19 mouse cellular contexts compared by ENCODE assay signal in genomic region chr6:125234520-125234828, GRCm38 (mm10). TPM values are rescaled to one million over a fixed set of nuclear protein-coding genes. Genes with fewer than 3 reads are reported as not detected.
DNase-seq lines count a peak whose midpoint lies in the region; ATAC-seq and TF ChIP-seq lines count a peak whose summit lies in the region.
"Had no signal": no experiment of that assay in that cellular context is flagged by ENCODE, and none has a peak within 500 bp of the region (broad histone marks: within the 10 kb centered on the region; RNA-seq: fewer than 3 reads in every experiment).

No protein-coding gene starts in this region.

- CTCF ChIA-PET in Patski (lab: Charles Lee): interaction anchor here (0.8 to 1.8 kb wide), 3 partner anchors 9 to 98 kb away, joined by 3 to 6 read pairs (median 3); no protein-coding TSS in a partner anchor

- no peaks in the 10 kb centered on the region for H3K9me3 ChIP-seq in heart, embryonic 14.5 days (ENCODE audit: control insufficient read depth, low read length)
- no peaks in the 10 kb centered on the region for H3K9me3 ChIP-seq in heart, embryonic 11.5 days (replicated peaks; ENCODE audit: control insufficient read depth, low read length)
- no peaks in the 10 kb centered on the region for H3K9me3 ChIP-seq in embryonic facial prominence, embryonic 14.5 days (ENCODE audit: control insufficient read depth, low read length)
- H3K9me3 ChIP-seq in midbrain, postnatal 0 days (ENCODE audit: low read length): no peaks in the 10 kb centered on the region
- H3K9me3 ChIP-seq: embryonic facial prominence, embryonic 15.5 days; forebrain, embryonic 15.5 days; hindbrain, embryonic 10.5 days had no signal

- DNase-seq in lung, adult 2 months: peak; percentile 36
- DNase-seq in lung, postnatal 10 days: no peak
- DNase-seq in Patski (ENCODE audit: low read depth, low spot score): no peak
- peak; percentile 17 for DNase-seq in embryonic facial prominence, embryonic 14.5 days (ENCODE audit: low spot score)
- no peak for DNase-seq in midbrain, postnatal 0 days (ENCODE audit: low spot score)
- DNase-seq: adrenal gland, postnatal 36 days; cerebellum, postnatal 36 days; retina, postnatal 1 day had no signal

- no peaks in the 10 kb centered on the region for H3K27me3 ChIP-seq in heart, embryonic 14.5 days (ENCODE audit: control insufficient read depth, insufficient read depth, low read length)
- H3K27me3 ChIP-seq in heart, embryonic 11.5 days (ENCODE audit: control insufficient read depth, insufficient read depth, low read length): no peaks in the 10 kb centered on the region
- no peaks in the 10 kb centered on the region for H3K27me3 ChIP-seq in Patski
- no peaks in the 10 kb centered on the region for H3K27me3 ChIP-seq in embryonic facial prominence, embryonic 14.5 days (replicated peaks; ENCODE audit: control insufficient read depth, insufficient read depth, low read length)
- no peaks in the 10 kb centered on the region for H3K27me3 ChIP-seq in midbrain, postnatal 0 days (ENCODE audit: insufficient read depth, low read length)
- H3K27me3 ChIP-seq: embryonic facial prominence, embryonic 15.5 days; forebrain, embryonic 15.5 days had no signal

- POLR2A ChIA-PET in Patski (lab: Charles Lee): interaction anchor here (0.8 to 1.5 kb wide), 2 partner anchors 11 to 25 kb away, joined by 3 to 4 read pairs; no protein-coding TSS in a partner anchor

- TF ChIP-seq POLR2A in lung, adult 2 months (IDR thresholded peaks at IDR 0.05; ENCODE audit: borderline replicate concordance, extremely low read depth, low read depth, low read length): no peak

- no peak for ATAC-seq in heart, embryonic 14.5 days (ENCODE audit: insufficient number of reproducible peaks, insufficient read depth, low FRiP score, low read depth)
- ATAC-seq in heart, embryonic 11.5 days (replicated peaks; ENCODE audit: insufficient number of reproducible peaks, low FRiP score, low TSS enrichment): no peak
- peak; percentile 11 for ATAC-seq in Patski
- ATAC-seq in embryonic facial prominence, embryonic 14.5 days (ENCODE audit: low read depth): peak; percentile 48; the same call in 1 of the 2 replicates
- no peak for ATAC-seq in midbrain, postnatal 0 days (ENCODE audit: low FRiP score)
- ATAC-seq: forebrain, embryonic 15.5 days; inflammation-experienced regulatory T-cells, adult 6 months; midbrain, embryonic 16.5 days had no signal

- H3K4me1 ChIP-seq in heart, embryonic 14.5 days (ENCODE audit: control insufficient read depth in 2 of 2, insufficient read depth in 2 of 2, low read length in 2 of 2): peaks cover 16 to 21% of the 10 kb centered on the region in 2 experiments
- H3K4me1 ChIP-seq in heart, embryonic 11.5 days (ENCODE audit: control insufficient read depth, insufficient read depth, low read length): peaks cover 16% of the 10 kb centered on the region
- H3K4me1 ChIP-seq in lung, adult 2 months (ENCODE audit: control insufficient read depth, insufficient read depth, low read length): peaks cover 10% of the 10 kb centered on the region
- H3K4me1 ChIP-seq in embryonic facial prominence, embryonic 14.5 days (ENCODE audit: control insufficient read depth, insufficient read depth, low read length): peaks cover 6% of the 10 kb centered on the region; the same call in 1 of the 2 replicates
- no peaks in the 10 kb centered on the region for H3K4me1 ChIP-seq in midbrain, postnatal 0 days (ENCODE audit: insufficient read depth, low read length)

- H3K4me2 ChIP-seq in heart, embryonic 14.5 days (ENCODE audit: low read length): peak overlapping the region; percentile 31
- H3K4me2 ChIP-seq in heart, embryonic 11.5 days: no peak overlapping the region; the same call in 1 of the 2 replicates
- no peak overlapping the region for H3K4me2 ChIP-seq in embryonic facial prominence, embryonic 14.5 days (ENCODE audit: low read depth, low read length)
- no peak overlapping the region for H3K4me2 ChIP-seq in midbrain, postnatal 0 days (ENCODE audit: low read depth, low read length, poor library complexity, severe bottlenecking)
- H3K4me2 ChIP-seq: embryonic facial prominence, embryonic 15.5 days; forebrain, embryonic 15.5 days had no signal

- H3K36me3 ChIP-seq in heart, embryonic 14.5 days (ENCODE audit: control insufficient read depth, insufficient read depth, low read length): no peaks in the 10 kb centered on the region
- H3K36me3 ChIP-seq in heart, embryonic 11.5 days (ENCODE audit: control insufficient read depth, insufficient read depth, low read length): no peaks in the 10 kb centered on the region
- H3K36me3 ChIP-seq in embryonic facial prominence, embryonic 14.5 days (ENCODE audit: control insufficient read depth, insufficient read depth, low read length): no peaks in the 10 kb centered on the region
- H3K36me3 ChIP-seq in midbrain, postnatal 0 days (ENCODE audit: insufficient read depth, low read length): no peaks in the 10 kb centered on the region
- H3K36me3 ChIP-seq: embryonic facial prominence, embryonic 15.5 days; forebrain, embryonic 15.5 days; hindbrain, embryonic 10.5 days had no signal

- no peak overlapping the region for H3K4me3 ChIP-seq in heart, embryonic 14.5 days (ENCODE audit: control insufficient read depth in 1 of 2, insufficient read depth in 1 of 2, low read depth in 1 of 2, low read length in 2 of 2)
- no peak overlapping the region for H3K4me3 ChIP-seq in heart, embryonic 11.5 days (ENCODE audit: low read depth, low read length)
- H3K4me3 ChIP-seq in lung, adult 2 months (replicated peaks; ENCODE audit: extremely low read depth, low read depth, low read length): peak overlapping the region; percentile 43
- no peak overlapping the region for H3K4me3 ChIP-seq in embryonic facial prominence, embryonic 14.5 days (ENCODE audit: low read depth, low read length)
- no peak overlapping the region for H3K4me3 ChIP-seq in midbrain, postnatal 0 days (ENCODE audit: low read depth, low read length)
- H3K4me3 ChIP-seq: embryonic facial prominence, embryonic 15.5 days; forebrain, embryonic 15.5 days; hindbrain, embryonic 10.5 days had no signal

- no peak for TF ChIP-seq CTCF in lung, adult 2 months (IDR thresholded peaks at IDR 0.05; ENCODE audit: insufficient read depth, low read length)
- no peak for TF ChIP-seq CTCF in Patski (IDR thresholded peaks at IDR 0.05)
- no peak for TF ChIP-seq CTCF in midbrain, postnatal 0 days (IDR thresholded peaks at IDR 0.05)

- WGBS in heart, embryonic 14.5 days: 60% methylated on average over 5 of the region's 5 CpGs
- WGBS in heart, embryonic 11.5 days (ENCODE audit: insufficient replicate concordance): 60% methylated on average over 5 of the region's 5 CpGs
- 45% methylated on average over 5 of the region's 5 CpGs for WGBS in lung, adult 2 months
- WGBS in embryonic facial prominence, embryonic 14.5 days: 64% methylated on average over 4 of the region's 5 CpGs
- WGBS in midbrain, postnatal 0 days: 72% methylated on average over 5 of the region's 5 CpGs

- H3K27ac ChIP-seq in heart, embryonic 14.5 days (replicated peaks in 1 of 2; ENCODE audit: control insufficient read depth in 1 of 2, insufficient read depth in 1 of 2, low read depth in 2 of 2, low read length in 2 of 2): peak overlapping the region; percentile 28 to 51; a peak in 1 of 4 replicates
- H3K27ac ChIP-seq in heart, embryonic 11.5 days (ENCODE audit: low read depth, low read length): no peak overlapping the region
- no peak overlapping the region for H3K27ac ChIP-seq in embryonic facial prominence, embryonic 14.5 days (replicated peaks; ENCODE audit: low read depth, low read length)
- H3K27ac ChIP-seq in midbrain, postnatal 0 days (ENCODE audit: low read depth, low read length): no peak overlapping the region
- H3K27ac ChIP-seq: embryonic facial prominence, embryonic 15.5 days; forebrain, embryonic 15.5 days; hindbrain, embryonic 10.5 days; macrophage had no signal

- in situ Hi-C loops in Patski (cut with MboI; ENCODE audit: low pct_unique_long_range_greater_than_20kb): no loop called here

- peak overlapping the region; percentile 25; the same call in 1 of the 2 replicates for H3K9ac ChIP-seq in heart, embryonic 14.5 days (ENCODE audit: low read length)
- H3K9ac ChIP-seq in heart, embryonic 11.5 days (ENCODE audit: low read depth, low read length): no peak overlapping the region
- no peak overlapping the region for H3K9ac ChIP-seq in embryonic facial prominence, embryonic 14.5 days (ENCODE audit: low read depth, low read length)
- H3K9ac ChIP-seq in midbrain, postnatal 0 days (replicated peaks; ENCODE audit: low read length, poor library complexity, severe bottlenecking): no peak overlapping the region
- H3K9ac ChIP-seq: embryonic facial prominence, embryonic 15.5 days; forebrain, embryonic 15.5 days had no signal

RNA-seq across cellular contexts. Expression of gene Cd27, which starts 2.3 kb away (rescaled TPM):
- 2.5 and 3.2 TPM in 2 replicates for polyA plus RNA-seq in heart, embryonic 14.5 days (2014; fragmentation: Nextera tagmentation; extraction: Ambion mirVana)
- 1.2 and 1.4 TPM in 2 replicates for polyA plus RNA-seq in heart, embryonic 11.5 days (2014; fragmentation: Nextera tagmentation; extraction: Ambion mirVana)
- 8.1 and 9.8 TPM in 2 replicates for polyA plus RNA-seq in lung, adult 2 months (2012; rRNA removed)
- 0.33 TPM for polyA plus RNA-seq in Patski (2021)
- 1.1 and 2.9 TPM in 2 replicates for polyA plus RNA-seq in embryonic facial prominence, embryonic 14.5 days (2014; fragmentation: Nextera tagmentation; extraction: Ambion mirVana)
- total RNA-seq in midbrain, postnatal 0 days (2014; rRNA removed): not detected in 2 replicates
- polyA plus RNA-seq in midbrain, postnatal 0 days (2015; fragmentation: Nextera tagmentation; extraction: Ambion mirVana): 0.70 TPM in 1 of 2 replicates, not detected in the other
- total RNA-seq: layer of hippocampus, postnatal 14 days; left cerebral cortex, postnatal 36 days; MEL had no signal
- polyA plus RNA-seq: macrophage had no signal

RNA-seq across cellular contexts. Expression of gene Tapbpl, which starts 2.8 kb away (rescaled TPM):
- 4.0 and 4.4 TPM in 2 replicates for polyA plus RNA-seq in heart, embryonic 14.5 days (2014; fragmentation: Nextera tagmentation; extraction: Ambion mirVana)
- 2.0 and 2.2 TPM in 2 replicates for polyA plus RNA-seq in heart, embryonic 11.5 days (2014; fragmentation: Nextera tagmentation; extraction: Ambion mirVana)
- polyA plus RNA-seq in lung, adult 2 months (2012; rRNA removed): 29.8 and 33.4 TPM in 2 replicates
- polyA plus RNA-seq in Patski (2021): 18.2 TPM
- polyA plus RNA-seq in embryonic facial prominence, embryonic 14.5 days (2014; fragmentation: Nextera tagmentation; extraction: Ambion mirVana): 3.4 and 3.6 TPM in 2 replicates
- total RNA-seq in midbrain, postnatal 0 days (2014; rRNA removed): 4.7 and 6.2 TPM in 2 replicates
- polyA plus RNA-seq in midbrain, postnatal 0 days (2015; fragmentation: Nextera tagmentation; extraction: Ambion mirVana): 9.0 and 9.7 TPM in 2 replicates

RNA-seq across cellular contexts. Expression of gene Vamp1, which starts 19.1 kb away (rescaled TPM):
- 2.6 and 2.7 TPM in 2 replicates for polyA plus RNA-seq in heart, embryonic 14.5 days (2014; fragmentation: Nextera tagmentation; extraction: Ambion mirVana)
- 1.6 and 2.2 TPM in 2 replicates for polyA plus RNA-seq in heart, embryonic 11.5 days (2014; fragmentation: Nextera tagmentation; extraction: Ambion mirVana)
- 12.5 and 22.0 TPM in 2 replicates for polyA plus RNA-seq in lung, adult 2 months (2012; rRNA removed)
- 7.5 TPM for polyA plus RNA-seq in Patski (2021)
- 2.4 and 2.7 TPM in 2 replicates for polyA plus RNA-seq in embryonic facial prominence, embryonic 14.5 days (2014; fragmentation: Nextera tagmentation; extraction: Ambion mirVana)
- 42.7 and 47.6 TPM in 2 replicates for total RNA-seq in midbrain, postnatal 0 days (2014; rRNA removed)
- 40.5 and 46.0 TPM in 2 replicates for polyA plus RNA-seq in midbrain, postnatal 0 days (2015; fragmentation: Nextera tagmentation; extraction: Ambion mirVana)

RNA-seq across cellular contexts. Expression of gene Mrpl51, which starts 42.9 kb away (rescaled TPM):
- polyA plus RNA-seq in heart, embryonic 14.5 days (2014; fragmentation: Nextera tagmentation; extraction: Ambion mirVana): 261 and 264 TPM in 2 replicates
- 226 and 234 TPM in 2 replicates for polyA plus RNA-seq in heart, embryonic 11.5 days (2014; fragmentation: Nextera tagmentation; extraction: Ambion mirVana)
- 30.1 and 39.4 TPM in 2 replicates for polyA plus RNA-seq in lung, adult 2 months (2012; rRNA removed)
- polyA plus RNA-seq in Patski (2021): 175 TPM
- polyA plus RNA-seq in embryonic facial prominence, embryonic 14.5 days (2014; fragmentation: Nextera tagmentation; extraction: Ambion mirVana): 198 and 205 TPM in 2 replicates
- 23.3 and 48.2 TPM in 2 replicates for total RNA-seq in midbrain, postnatal 0 days (2014; rRNA removed)
- 136 and 145 TPM in 2 replicates for polyA plus RNA-seq in midbrain, postnatal 0 days (2015; fragmentation: Nextera tagmentation; extraction: Ambion mirVana)

RNA-seq across cellular contexts. Expression of gene Ncapd2, which starts 43.0 kb away (rescaled TPM):
- 66.0 and 67.5 TPM in 2 replicates for polyA plus RNA-seq in heart, embryonic 14.5 days (2014; fragmentation: Nextera tagmentation; extraction: Ambion mirVana)
- polyA plus RNA-seq in heart, embryonic 11.5 days (2014; fragmentation: Nextera tagmentation; extraction: Ambion mirVana): 82.3 and 84.0 TPM in 2 replicates
- polyA plus RNA-seq in lung, adult 2 months (2012; rRNA removed): 15.5 and 34.2 TPM in 2 replicates
- 73.8 TPM for polyA plus RNA-seq in Patski (2021)
- 76.7 and 90.8 TPM in 2 replicates for polyA plus RNA-seq in embryonic facial prominence, embryonic 14.5 days (2014; fragmentation: Nextera tagmentation; extraction: Ambion mirVana)
- total RNA-seq in midbrain, postnatal 0 days (2014; rRNA removed): 29.8 and 33.7 TPM in 2 replicates
- polyA plus RNA-seq in midbrain, postnatal 0 days (2015; fragmentation: Nextera tagmentation; extraction: Ambion mirVana): 18.4 and 21.0 TPM in 2 replicates

Comparison
In these comparisons a context has a peak if more than half of its experiments do, and no peak if none do; other contexts are left out.
1. H3K27ac ChIP-seq: peak in heart, embryonic 14.5 days (2 of 2); none in heart, embryonic 11.5 days (single experiment), embryonic facial prominence, embryonic 14.5 days (single experiment) and midbrain, postnatal 0 days (single experiment).
2. DNase-seq: peak in lung, adult 2 months (single experiment) and embryonic facial prominence, embryonic 14.5 days (single experiment); none in lung, postnatal 10 days (single experiment), Patski (single experiment) and midbrain, postnatal 0 days (single experiment).
3. ATAC-seq: peak in Patski (single experiment) and embryonic facial prominence, embryonic 14.5 days (single experiment); none in heart, embryonic 14.5 days (single experiment), heart, embryonic 11.5 days (single experiment) and midbrain, postnatal 0 days (single experiment).